Mouse (Mus musculus): ENCODE results near the gene Isyna1. TPM values are rescaled to one million over a fixed set of nuclear protein-coding genes. Genes with fewer than 3 reads are reported as not detected.

Gene Isyna1
- total RNA-seq, 2 experiments from 2014 or later: 3.2 to 4.3 TPM

DNA sequence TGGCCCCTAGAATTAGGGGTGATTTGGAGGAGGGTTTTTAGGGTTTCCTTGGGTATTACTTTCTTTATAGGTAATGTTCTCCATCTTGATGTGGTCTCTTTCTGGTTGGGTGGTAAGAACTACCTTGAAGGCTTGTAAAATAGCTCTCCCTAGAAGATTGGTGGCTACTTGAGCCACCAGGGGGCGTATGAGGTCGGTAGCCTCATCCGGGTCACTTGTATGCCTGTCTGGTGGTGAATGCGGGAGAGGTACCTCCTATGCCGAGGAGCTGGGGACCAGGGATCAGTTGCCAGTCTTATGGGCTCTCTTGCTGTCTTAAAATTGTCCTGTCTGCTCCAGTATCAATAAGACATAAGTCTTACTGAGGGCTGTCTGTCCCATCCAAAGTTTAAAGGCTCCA, 30.9 kb downstream of the Isyna1 start:
- Histone ChIP-seq H3K4me3 (no peak overlapping the region), H3K27ac (no peak overlapping the region)
- peak; percentile 76 for TF ChIP-seq CTCF (IDR thresholded peaks at IDR 0.05)
- peak; percentile 79 for DNase-seq
- intact Hi-C loops (cut with DNase I): loop anchor here (5.0 kb wide), 1 partner anchor 77 kb away; the partner anchor contains the start of gene Iqcn

DNA sequence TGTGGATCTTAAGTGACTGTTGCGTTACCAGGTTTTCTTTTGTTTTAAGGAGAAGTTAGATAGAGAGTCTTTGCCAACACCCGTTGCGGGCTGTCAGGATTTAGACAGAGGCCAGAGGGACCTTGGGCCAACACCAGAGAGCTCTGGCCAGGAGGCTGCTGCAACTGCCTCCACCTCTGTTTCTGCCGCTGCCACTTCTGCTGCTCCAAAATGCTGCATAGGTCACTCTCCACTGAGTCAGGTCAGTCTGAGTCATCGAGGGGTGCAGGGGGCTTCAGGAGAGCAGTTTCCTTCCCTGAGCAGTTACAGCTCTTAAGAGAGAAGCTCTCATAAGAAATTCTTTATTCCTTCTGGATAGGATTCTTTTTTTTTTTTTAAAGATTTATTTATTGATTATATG, 32.9 kb downstream of the Isyna1 start:
- Histone ChIP-seq H3K4me3 (no peak overlapping the region), H3K27ac (no peak overlapping the region)
- TF ChIP-seq CTCF (IDR thresholded peaks at IDR 0.05): no peak
- intact Hi-C loops (cut with DNase I): loop anchor here (5.0 kb wide), 1 partner anchor 75 kb away; the partner anchor contains the start of gene Iqcn
- no peak for DNase-seq

DNA sequence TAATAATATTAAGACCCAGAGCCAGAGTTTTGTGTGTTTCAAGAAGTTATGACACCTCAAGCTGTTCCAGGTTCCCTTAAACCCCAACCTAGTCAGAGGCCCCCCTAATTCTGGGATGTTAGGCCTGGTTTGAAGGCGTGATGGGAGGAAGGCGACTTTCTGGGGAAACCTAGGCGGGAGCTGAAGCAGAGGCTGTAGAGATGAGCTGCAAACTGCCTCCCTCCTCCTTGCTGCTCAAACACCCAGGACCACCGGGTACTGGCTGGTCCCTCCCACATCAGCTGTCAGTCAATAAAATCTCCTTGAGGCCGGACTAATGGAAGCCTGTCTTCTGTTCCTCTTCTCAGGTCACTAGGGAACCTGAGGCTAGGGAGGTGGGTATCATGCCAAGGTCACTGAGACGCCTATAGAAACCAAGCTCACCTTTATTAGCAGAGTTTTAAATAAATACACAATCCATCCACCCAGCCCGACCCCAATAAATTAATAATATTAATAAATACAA, 34.9 kb downstream of the Isyna1 start:
- Histone ChIP-seq H3K4me3 (peak overlapping the region; percentile 74), H3K27ac (peak overlapping the region; percentile 90)
- no peak for DNase-seq
- intact Hi-C loops (cut with DNase I): loop anchor here (2.0 to 5.0 kb wide), 2 partner anchors 16 to 73 kb away; partner anchors contain the start of gene Iqcn
- no peak for TF ChIP-seq CTCF (IDR thresholded peaks at IDR 0.05)

DNA sequence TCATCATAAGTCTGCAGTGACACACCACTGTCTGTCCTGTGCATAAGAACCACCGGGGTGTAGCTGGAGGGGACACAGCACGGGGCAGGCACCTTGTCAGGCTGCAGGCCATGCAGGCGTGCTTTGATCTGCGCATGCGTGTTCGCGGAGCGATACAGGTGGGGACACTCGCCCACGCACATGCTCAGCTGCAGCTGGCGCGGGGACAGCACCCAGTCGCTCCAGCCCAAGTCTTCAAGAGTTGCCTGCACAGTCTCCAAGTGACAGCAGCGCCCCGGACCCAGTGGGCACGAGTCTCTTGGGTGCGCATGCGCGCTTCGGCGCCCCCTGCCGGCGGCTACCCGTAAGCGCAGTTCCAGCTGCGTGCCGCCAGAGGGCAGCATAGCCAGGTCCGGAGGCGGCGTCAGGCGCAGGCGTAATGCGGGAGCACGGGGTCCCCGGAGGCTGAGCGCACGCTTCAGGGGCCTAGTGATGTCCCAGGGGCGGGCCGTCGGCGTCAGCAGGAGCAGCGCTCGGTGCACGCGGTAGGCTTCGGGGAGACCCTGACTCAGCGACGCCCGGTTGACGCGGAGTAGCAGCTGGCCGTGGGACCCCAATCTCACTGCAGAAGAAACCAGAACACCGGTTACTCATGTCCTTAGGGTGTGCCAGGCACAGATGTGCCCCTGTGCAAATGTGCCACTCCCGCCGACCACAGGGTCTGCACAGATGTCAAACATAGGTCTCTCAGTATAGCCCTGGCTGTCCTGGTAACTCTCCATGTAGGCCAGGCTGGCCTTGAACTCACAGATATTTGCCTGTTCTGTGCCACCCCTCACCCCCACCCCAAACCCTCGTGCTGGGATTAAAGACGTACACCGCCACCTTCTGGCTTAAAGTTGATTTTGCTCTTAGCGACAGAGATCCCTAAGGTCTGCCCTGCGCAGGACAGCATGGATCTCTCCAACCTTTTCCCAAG, 35.7 kb downstream of the Isyna1 start:
- Histone ChIP-seq H3K4me3 (peak overlapping the region; percentile 74), H3K27ac (peak overlapping the region; percentile 90)
- no peak for TF ChIP-seq CTCF (IDR thresholded peaks at IDR 0.05)
- intact Hi-C loops (cut with DNase I): loop anchor here (1.0 to 5.0 kb wide), 3 partner anchors 17 to 72 kb away; partner anchors contain the start of gene Iqcn
- DNase-seq: peak; percentile 91

DNA sequence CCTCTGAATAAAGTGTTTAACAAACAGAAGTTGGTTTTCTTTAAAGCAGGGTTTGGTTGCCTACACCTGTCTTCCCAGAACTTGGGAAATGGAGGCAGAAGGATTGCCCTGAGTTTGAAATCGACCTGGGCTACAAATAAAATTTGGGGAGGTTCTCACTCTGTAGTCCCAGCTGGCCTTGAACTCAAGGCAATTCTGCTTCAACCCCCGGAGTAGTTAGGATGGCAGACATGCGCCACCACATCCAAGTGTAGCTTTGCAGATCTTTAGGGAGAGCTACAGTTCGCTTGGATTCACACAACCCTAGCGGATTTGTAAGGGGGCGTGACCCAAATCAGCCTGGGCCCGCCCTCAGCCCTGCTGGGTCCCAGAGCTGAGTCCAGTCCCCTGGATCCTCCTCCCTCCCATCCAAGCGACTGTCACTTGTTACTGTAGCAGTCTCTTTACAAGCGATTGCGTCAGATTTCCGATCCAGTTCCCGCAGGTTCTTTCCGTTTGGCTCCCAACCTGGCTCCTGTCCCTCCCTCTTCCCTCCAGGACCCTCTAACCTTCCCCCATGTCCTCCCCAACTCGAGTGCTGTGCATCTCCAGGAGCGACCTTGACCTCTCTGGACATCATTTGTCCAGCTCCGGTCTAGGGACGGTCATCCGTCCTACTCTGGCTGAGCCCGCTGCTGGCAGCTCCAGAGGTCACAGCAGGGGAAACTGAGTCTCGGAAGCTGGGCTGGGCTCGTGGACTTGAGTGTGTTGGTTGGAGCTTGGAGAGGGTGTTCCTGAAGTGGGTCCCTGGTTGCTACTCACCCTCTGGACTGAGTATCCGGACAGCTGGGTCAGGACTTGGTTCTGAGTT, 36.6 kb downstream of the Isyna1 start:
- H3K27ac ChIP-seq: peak overlapping the region; percentile 90
- intact Hi-C loops (cut with DNase I): loop anchor here (1.0 kb wide), 1 partner anchor 23 kb away; no protein-coding TSS in a partner anchor
- peak; percentile 73 for DNase-seq
- TF ChIP-seq CTCF (IDR thresholded peaks at IDR 0.05): no peak
- H3K4me3 ChIP-seq: peak overlapping the region; percentile 37

DNA sequence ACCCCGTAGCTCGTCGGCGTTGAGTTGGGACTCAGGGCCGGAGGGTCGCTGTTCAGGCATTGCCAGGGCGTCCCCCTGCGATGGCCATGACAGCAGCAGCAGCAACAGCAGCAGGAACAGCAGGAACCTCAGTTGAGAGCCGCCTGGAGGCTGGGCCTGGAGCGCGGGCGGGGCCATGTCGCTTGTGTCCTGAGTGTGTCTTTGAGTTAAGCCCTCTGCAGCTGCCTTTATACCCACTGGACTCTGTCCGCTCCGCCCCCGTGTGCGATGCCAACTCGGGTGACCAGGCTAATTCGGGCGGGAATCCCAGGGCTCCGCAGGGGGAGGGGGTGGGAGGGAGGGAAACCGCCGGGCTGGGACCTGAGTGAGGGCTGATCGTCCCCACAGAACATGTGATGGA, 37.3 kb downstream of the Isyna1 start:
- no peak for TF ChIP-seq CTCF (IDR thresholded peaks at IDR 0.05)
- Histone ChIP-seq H3K27ac (peak overlapping the region; percentile 90), H3K4me3 (peak overlapping the region; percentile 37; the same call in 1 of the 2 replicates)
- intact Hi-C loops (cut with DNase I): no loop called here
- peak; percentile 57 for DNase-seq

DNA sequence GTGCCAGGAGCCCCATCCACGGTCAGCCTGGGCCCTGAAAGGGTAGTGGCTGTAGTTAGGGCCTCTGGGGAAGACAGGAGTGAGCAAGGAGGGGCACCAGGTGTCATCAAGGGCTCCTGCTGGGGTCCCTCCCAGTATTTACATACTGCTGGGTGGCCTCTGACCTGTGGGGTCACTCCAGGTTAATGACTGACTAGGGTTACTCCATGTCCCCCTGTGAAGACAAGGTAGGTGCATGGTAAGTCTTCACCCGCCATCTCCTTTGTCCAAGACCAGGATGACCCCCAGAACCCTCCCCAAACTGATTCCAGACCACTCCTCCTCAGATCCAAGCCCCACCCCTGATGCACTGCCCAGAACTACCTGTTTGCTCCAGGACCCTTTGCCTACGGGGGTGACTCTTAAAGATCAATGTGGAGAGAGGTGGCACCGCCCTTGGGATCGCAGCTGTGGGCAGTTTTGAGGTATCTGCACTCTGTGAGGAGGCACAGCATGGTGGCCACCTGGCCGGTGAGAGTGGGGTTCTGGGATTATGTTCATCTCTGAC, 38.2 kb downstream of the Isyna1 start, which contains the start of gene Gdf15:
TSS of gene Gdf15 (minus strand) at position 111 of the 547 bp plus-strand sequence.
- intact Hi-C loops (cut with DNase I): no loop called here
- Histone ChIP-seq H3K4me3 (peak within 1 kb of the TSS; percentile 37; the same call in 1 of the 2 replicates), H3K27ac (peak within 1 kb of the TSS; percentile 90)
- no peak for DNase-seq
- no peak for TF ChIP-seq CTCF (IDR thresholded peaks at IDR 0.05)

DNA sequence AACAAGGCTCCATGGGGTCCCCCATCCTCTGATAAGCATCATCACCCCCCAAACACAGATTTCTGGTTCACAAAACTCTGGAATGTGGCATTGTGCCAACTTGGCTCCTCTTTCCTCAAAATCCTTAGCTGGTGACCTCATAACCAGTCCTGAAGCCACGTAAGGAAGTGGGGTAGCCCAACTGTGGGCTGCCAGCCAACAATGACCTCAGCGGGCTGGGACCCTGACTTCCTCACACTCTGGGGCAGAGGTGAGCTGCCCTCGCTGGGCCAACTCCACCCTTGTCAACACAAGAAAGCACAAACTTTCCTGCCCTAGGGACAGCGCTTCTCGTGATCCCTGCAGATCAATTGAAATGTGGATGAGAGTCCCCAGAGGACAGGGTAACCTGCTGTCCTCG, 39.9 kb downstream of the Isyna1 start:
- no peak overlapping the region for H3K4me3 ChIP-seq
- peak; percentile 80 for DNase-seq
- intact Hi-C loops (cut with DNase I): no loop called here
- H3K27ac ChIP-seq: peak overlapping the region; percentile 56
- TF ChIP-seq CTCF (IDR thresholded peaks at IDR 0.05): no peak

DNA sequence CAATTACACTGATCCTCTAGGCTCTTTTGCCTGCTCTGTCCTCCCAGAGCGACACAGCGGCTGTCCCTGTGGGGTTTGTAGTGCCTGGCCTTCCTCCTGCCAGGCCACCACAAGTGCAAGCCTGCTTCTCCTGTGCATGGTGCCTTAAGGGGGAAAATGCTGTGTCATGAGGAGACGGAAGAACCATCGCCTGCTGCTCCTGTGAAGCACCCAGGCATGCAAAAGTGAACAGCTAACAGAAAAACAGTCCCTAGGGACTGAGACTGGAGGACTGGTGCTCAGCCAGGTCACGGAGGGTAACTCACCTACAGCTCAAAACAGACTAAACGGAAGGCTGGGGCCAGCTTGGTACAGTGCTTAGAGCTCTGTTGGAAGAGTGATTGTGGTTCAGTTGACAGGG, 41.4 kb downstream of the Isyna1 start:
- intact Hi-C loops (cut with DNase I): no loop called here
- no peak for TF ChIP-seq CTCF (IDR thresholded peaks at IDR 0.05)
- Histone ChIP-seq H3K27ac (0 out of 2 replicates have a peak overlapping the region, but pooled peaks have one; percentile 24), H3K4me3 (no peak overlapping the region)
- DNase-seq: no peak

DNA sequence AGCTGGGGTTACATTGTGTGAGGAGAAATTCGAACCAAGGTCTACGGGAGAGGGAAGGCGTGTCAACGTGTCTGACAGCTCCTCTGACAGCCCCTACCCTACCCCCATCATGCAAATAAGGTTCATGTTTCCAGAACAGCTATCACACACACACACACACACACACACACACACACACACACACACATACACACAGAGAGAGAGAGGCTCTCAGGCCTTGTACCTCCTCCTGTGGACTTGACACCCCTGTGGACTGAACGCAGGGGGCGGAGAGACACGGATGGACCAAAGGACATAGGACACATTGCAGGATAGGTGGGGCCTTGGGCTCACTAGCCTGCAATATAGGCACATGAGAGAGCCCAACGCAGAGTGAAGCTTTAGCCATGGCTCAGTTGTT, 42.7 kb downstream of the Isyna1 start:
- no peak for TF ChIP-seq CTCF (IDR thresholded peaks at IDR 0.05)
- DNase-seq: no peak
- H3K27ac ChIP-seq: no peak overlapping the region
- H3K4me3 ChIP-seq: no peak overlapping the region
- intact Hi-C loops (cut with DNase I): no loop called here

DNA sequence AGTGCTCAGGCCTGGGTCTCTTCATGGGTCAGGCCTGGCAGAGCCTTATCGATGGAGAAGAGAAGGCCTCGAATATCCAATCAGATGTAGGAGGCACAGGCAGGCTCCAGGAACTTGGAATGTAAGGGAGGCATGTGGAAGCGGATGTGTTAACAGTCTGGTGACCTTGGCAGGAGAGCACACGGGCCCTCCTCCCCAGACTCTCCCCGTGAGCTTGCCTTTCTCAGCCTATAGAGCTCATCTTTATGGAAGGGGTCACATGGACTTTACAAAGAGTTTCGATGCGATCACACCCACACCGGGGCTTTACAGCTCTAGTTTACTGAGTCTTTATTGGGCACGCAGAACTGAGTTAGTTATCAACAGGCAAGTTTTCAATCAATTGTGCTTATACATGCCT, 44.6 kb downstream of the Isyna1 start:
- Histone ChIP-seq H3K27ac (no peak overlapping the region), H3K4me3 (no peak overlapping the region)
- TF ChIP-seq CTCF (IDR thresholded peaks at IDR 0.05): no peak
- intact Hi-C loops (cut with DNase I): no loop called here
- no peak for DNase-seq

DNA sequence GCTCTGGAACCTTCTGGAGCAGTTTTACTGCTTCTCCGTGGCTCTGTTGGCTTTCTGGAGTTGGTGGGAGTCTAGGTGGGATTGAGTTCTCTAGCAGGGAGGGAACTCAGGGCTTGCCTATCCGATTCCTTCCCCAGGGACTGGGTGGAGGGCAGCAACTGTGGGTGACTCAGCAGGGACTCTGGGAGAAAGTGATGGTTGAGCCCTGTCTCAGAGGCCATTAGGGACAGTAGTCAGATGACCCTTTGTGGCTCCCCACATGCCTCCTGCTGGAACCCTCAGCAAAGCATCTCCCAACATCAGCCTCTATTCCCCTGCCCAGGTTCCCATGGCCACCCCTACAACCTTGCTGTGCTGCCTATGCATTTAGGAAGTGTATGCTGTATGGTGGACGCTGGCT, 48.8 kb downstream of the Isyna1 start:
- Histone ChIP-seq H3K27ac (no peak overlapping the region), H3K4me3 (no peak overlapping the region)
- no peak for TF ChIP-seq CTCF (IDR thresholded peaks at IDR 0.05)
- DNase-seq: no peak
- intact Hi-C loops (cut with DNase I): no loop called here

Data from gastrocnemius, adult 2 months (tissue).